Mouse (Mus musculus) kidney, adult 11 months (tissue): ENCODE measurements at regions not wholly inside any gene's neighbourhood (a gene's known extent, or its start where the extent isn't known, plus 50 kb on each side); places are given as distances from the start of the nearest gene placed in this dataset.

ENCODE experiments used
- DNase-seq: peaks from one replicate; pipeline ENCODE4 v3.0.0; 2022

GRCm38 (mm10) chr11:19073265-19073664, 54.5 kb upstream of the Meis1 start:
- DNase-seq: no peak

DNA sequence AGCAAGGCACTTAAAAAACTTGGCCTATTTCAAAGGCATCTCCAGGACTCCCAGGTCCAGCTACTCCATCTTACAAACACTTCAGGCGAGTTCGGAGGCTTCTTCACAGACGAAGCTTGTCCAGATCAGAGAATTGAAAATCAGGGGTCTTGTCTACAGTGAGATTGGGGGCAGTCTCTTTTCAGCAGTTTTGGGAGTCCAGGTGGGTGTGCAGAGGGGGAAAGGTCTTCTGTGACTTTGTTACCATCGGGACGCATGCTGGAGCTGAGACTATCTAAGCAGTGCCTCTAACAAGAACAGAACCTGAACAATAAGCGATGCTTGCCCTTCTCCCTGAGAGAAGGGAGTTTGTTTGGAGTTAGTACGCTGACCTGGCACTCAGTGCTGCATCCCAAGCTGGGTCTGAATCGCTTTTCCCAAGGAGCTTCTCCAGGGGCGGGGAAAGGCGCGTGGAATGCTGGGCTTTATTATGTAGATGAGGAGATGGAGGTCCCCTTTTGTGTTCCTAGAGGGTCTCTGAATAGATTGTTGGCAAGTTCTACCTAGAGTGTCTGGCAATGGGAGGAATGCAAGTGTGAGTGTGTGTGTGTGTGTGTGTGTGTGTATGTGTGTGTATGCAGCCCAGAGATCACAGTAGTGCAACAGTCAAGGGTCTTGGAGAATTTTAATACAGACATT, 55.2 kb upstream of the Meis1 start:
- no peak for DNase-seq

DNA sequence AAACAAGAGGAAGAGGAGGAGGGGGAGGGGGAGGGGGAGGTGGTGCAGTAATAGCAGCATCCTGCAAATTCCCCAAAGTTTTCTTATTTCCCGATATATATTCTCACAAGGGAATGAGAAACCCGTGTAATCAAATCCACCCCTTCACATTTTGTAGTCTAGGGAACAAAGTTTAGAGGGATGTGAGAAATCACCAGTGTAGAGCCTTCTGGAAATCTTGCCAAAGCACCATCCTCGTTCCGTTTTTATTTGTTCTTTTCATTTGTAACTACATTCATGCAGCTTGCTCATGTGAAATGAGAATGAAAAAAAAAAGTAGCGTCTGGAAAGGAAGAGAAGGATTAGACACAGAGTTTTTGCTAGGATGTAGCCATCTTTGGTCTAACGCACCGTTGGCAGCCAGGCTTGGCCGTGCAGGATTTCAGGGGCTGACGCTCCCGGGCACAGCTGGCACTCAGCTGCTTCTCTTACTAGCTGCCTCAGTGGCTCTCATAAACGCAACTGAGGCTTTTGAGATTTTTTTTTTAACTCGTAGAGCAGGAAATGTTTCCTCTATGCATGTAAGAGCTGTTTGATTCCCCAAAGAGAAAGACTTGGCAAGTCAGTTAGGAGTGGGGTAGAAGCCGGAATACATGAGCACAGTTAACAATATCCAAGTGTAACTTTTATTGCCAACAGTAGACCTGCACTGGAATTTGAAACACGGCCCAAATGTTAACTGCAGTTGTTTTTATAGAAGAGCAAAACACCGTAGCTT, 72.5 kb upstream of the Meis1 start:
- DNase-seq: no peak

- DNase-seq: no peak
Measured at GRCm38 (mm10) chr11:19092967-19093745, 74.4 kb upstream of the Meis1 start.

GRCm38 (mm10) chr11:19093749-19094148, 75.0 kb upstream of the Meis1 start:
- no peak for DNase-seq

GRCm38 (mm10) chr11:19094183-19094582, 75.4 kb upstream of the Meis1 start:
- DNase-seq: no peak

GRCm38 (mm10) chr11:19102981-19103568, 84.3 kb upstream of the Meis1 start:
- DNase-seq: no peak

DNA sequence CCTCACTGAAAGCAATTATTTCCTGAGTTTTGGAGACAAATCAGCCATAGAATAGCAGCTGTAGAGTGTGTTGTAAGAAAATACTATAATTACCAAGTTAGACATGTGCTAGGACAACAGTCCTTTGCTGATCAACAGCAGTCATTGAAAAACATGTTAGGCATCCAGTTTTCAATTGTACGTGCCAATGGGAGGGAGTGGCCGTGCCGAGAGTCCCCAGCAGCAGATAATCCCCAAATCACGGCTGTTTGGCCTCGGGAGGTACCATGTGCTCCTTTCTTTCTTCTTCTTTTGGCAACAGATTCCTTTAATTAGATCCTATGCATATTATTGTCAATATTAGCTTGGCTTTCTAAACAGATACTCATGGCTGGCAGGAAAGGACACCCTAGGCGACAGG, 88.4 kb upstream of the Meis1 start:
- DNase-seq: no peak

- no peak for DNase-seq
Measured at GRCm38 (mm10) chr11:19109055-19109454, 90.3 kb upstream of the Meis1 start.

DNA sequence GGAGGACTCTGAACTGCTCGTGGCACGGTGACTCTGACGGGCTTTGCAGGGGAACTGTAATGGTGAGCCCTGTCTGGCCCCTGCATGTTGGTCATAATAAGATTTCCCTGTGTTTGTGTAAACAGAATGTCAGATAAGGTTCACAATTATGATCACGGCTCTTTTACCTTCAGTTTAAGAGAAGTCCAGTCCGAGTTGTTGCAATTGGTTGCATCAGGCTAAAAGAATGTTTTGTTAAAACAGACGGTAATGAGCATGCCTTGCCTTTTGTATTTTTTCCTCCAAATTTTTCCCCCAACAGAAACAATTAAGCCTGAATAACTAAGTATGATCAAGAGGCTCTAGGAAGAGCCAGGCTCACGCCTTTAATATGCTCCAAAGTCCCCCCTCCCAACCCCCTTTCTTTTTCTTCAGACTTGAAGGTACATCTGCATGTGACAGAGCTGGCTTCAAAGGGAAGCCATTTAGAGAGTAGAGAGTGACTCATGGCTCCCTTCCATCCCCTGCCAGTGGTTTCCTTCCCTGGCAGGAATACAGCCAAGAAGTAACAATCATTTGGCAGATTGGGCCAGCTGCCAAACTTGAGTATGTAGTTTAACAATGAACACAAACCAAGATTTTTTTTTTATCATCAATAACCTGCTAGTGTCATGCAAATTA, 93.3 kb upstream of the Meis1 start:
- DNase-seq: peak; percentile 50

DNA sequence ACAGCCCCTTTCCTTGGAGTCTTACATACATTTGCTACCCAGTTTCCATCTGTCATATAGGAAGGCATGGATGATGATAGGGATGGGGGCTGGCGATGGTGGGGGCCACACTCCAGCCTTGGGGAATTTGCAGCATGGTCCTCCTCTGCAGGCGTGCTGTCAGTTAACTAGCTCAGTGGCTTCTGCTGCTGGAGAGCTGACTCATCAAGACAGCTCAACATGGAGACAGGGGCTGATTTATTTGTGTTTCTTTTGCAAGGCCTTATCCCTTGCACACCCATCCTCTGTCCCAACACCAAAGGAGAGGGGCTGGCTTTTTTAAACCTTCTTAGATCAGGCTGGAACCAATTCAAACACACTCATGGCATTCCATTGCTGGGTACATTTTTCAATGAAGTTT, 98.3 kb upstream of the Meis1 start:
- no peak for DNase-seq

DNA sequence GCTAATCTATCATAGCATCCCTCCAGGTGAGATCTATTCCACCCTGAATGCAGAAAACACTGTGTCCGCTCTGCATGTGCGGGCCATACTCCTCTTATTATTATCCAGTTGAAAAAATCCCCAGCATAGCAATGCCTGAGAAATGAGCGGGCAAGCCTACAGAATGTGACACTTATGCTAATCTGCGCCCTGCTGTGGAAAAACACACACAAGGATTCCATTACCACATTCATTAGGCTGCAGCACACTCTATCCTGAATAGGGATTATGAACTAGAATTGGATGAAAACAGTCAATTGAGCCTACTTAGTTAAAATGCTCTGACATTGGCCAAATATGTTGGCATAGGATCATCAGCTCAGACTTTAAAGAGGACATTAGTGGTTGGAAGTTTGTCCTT, 99.5 kb upstream of the Meis1 start:
- DNase-seq: no peak

GRCm38 (mm10) chr11:19119927-19120827, 101.4 kb upstream of the Meis1 start:
- peak; percentile 21 for DNase-seq

GRCm38 (mm10) chr11:19120871-19121270, 102.1 kb upstream of the Meis1 start:
- DNase-seq: no peak

DNA sequence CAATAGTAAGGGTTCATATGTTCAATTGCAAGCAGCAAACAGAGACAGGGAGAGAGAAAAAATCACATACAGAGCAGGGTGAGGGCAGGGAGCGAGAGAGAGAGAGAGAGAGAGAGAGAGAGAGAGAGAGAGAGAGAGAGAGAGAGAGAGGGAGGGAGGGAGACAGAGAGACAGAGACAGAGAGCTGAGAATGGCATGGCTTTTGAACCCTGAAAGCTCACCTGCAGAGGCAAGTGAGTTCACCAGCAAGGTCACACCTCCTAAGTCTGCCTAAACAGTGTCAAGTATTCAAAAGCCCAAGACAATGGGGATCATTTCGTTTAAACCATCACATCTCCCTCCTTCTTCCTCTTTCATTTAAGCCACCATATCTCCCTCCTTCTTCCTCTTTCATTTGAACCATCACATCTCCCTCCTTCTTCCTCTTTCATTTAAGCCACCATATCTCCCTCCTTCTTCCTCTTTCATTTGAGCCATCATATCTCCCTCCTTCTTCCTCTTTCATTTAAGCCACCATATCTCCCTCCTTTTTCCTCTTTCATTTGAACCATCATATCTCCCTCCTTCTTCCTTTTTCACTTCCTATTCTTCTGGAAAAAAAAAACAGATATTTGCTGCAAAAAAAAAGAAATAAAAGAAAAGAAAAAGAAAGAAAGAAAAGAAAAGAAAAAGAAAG, 116.7 kb upstream of the Meis1 start:
- no peak for DNase-seq

DNA sequence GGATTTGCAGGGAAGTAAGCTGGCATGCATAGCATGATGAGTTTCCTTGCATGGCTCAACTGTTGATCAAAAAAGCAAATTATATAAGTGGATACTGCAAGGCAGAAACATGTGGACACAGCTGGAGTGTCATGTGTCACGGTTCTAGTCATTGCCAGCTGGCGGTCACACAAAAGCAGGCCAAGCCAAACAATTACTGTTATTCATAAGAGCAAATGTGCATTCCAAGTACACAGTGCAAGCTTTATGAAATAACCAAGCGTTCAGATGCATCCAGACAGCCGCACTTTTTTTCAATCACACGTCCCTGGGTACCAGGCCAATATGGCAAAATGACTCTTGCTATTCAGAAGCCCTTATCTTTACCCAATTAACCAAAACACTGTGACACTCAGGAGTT, 119.6 kb upstream of the Meis1 start:
- DNase-seq: peak; percentile 50

DNA sequence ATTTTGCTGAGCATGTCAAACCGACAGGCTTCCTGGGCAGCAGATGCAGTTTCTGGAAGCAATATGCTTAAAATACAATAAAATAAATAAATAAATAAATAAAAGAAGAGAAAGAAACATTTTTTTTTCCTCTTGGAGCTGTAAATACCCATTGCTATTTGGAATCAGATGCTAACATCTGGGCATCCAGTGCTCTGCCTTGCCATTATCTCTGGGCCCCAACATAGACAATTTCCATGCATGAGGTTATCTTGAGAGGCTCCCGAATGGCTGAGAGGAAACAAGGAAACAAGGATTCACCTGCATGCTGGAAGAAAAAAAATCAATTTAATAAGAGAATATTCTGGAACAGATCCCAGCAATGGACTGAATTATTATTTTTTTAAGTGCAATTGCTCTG, 120.0 kb upstream of the Meis1 start:
- DNase-seq: no peak

GRCm38 (mm10) chr11:19143267-19144000, 124.6 kb upstream of the Meis1 start:
- no peak for DNase-seq

GRCm38 (mm10) chr11:19144506-19144905, 125.7 kb upstream of the Meis1 start:
- DNase-seq: no peak

GRCm38 (mm10) chr11:19145263-19145662, 126.5 kb upstream of the Meis1 start:
- no peak for DNase-seq
